Mouse (Mus musculus) cortical plate, adult 2 months (tissue): ENCODE data around the gene Cga.

ENCODE experiments used
- CTCF ChIP-seq: fragments of 200-500 bp; IDR thresholded peaks from 2 replicates; pipeline ENCODE4 v1.5.1; 2011; ENCODE audit warnings: mild to moderate bottlenecking, control low read depth, low read length; ENCODE audit not compliant: insufficient read depth; ENCODE audit errors: extremely low read depth
- POLR2A ChIP-seq: fragments of 200-500 bp; IDR thresholded peaks from 2 replicates; pipeline ENCODE4 v1.6.1; 2011; ENCODE audit warnings: mild to moderate bottlenecking, low read length, control low read depth; ENCODE audit not compliant: insufficient read depth; ENCODE audit errors: extremely low read depth

DNA sequence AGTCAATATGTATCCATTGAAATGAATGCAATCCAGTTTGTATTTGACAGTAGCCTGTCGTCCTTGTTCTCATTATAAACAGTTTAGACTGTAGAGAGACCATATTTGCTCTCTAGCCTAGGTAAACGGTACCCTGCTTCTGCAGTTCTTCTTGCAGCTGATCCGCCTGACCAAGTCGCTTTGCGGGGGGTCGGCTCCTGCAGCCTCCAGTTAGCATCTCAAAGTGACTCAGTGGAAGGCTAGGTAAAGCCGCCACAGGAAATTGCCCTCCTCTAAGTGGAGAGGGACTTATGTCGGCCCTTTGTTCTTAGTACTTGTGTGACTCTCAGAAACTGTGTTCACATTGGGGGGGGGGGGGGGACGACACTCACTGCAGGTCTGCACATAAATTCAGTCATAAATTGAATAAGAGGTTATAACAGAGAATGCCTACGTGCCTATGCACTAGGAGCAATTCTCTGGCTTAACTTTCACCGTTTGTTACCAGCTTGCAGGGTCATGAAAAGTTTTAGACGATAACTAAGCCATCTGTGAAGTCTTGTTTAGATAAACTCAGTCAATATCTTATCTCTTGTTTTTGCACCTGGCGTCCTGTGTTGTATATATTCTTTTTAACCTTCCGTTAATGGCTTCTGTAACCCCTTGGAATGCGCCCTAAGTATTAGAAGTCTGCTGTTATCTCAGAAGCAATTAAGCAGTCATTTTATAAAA lies 4.3 kb upstream of the Cga start:
- TF ChIP-seq POLR2A (no peak), CTCF (no peak)
